Mouse (Mus musculus): Measurements from ENCODE around the gene Auts2.

Gene Auts2

DNA sequence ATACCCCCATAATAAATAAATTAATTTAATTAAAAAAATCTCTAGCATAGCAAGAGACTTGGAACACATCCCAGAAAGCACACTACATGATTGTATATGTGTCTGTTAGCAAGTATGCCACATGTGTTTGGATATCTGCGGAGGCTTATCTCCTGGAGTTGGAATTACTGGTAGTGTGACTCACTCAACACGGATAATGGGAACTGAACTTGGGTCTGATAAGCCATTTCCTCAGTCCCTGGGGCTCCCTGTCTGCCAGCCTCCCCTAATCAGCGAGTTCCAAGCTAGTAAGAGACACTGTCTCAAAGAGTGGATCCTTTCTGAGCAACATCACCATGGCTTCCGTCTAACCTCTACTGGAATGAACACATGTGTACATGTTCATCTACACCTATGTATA lies 1056.6 kb downstream of the Auts2 start:
- no peak for DNase-seq

DNA sequence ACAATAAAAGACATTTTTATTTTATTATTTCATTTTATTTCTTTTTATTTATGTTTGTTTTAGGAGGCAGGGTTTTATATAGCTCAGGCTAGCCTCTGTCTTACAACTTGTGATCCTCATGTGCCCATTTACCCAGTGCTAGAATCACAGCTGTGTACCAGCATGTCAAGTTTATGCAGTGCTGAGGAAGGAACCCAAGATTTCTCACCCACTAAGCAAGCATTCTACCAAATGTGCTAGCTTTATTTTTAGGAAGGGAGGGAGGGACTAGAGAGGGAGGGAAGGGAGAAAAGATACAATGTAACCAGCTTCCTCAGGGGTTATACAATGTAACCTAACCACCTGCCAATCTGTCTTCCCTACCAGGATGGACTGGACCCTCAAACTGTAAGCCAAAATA lies 1067.9 kb downstream of the Auts2 start:
- DNase-seq, result no peak

DNA sequence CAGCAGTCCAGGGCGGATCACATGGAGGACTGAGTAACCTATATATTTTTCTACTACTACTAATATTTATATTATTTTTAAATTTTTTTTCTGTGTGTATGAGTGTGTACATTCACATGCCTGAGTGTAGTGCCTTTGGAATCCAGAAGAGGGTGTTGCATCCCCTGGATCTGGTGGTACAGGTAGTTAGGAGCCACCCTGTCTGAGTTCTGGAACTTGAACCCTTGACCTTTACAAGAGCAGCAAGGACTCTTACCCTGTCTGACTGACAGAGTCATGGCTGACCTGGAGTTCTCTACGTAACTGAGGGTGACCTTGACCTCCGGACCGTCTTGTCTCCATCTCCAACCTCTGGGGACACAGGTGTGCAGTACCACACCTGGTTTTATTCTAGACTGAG lies 1074.5 kb downstream of the Auts2 start:
- DNase-seq, result no peak

DNA sequence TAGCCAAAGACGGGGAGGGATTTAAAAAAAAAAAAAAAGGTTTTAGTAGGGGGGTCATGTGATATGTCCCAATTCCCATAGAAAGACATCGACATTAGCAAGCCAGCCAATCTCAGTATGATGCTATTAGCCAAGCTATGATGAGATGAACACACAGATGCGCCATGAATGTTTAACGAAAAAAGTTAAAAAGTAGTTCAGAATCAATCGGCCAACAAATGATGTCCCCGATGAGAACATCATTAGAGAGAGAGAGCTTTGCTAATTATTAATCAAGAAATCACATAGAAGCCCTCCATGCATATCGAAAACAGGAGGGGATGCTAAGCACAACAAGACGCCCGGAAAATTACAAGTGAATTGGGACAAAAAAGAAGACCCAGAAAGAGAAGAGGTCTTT lies 1077.0 kb downstream of the Auts2 start:
- DNase-seq, result no peak

DNA sequence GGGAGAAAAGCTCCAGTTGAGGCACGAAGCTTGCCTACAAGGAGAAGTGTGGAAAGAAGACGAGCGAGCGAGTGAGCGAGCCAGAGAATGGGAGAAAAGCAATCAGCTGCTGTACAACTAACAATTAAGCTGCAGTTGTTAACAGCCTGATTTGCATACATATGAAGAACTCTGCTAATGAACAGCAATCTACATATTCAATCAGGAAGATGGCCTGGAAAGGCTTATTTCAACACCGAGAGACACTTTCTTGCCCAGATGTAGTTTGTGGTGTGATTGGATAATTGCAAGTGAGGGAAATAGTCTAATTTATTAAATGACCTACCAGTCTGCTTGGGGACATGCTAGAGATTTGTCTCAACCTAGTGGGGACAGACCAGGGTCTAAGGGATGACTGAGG lies 1079.7 kb downstream of the Auts2 start:
- no peak for DNase-seq

DNA sequence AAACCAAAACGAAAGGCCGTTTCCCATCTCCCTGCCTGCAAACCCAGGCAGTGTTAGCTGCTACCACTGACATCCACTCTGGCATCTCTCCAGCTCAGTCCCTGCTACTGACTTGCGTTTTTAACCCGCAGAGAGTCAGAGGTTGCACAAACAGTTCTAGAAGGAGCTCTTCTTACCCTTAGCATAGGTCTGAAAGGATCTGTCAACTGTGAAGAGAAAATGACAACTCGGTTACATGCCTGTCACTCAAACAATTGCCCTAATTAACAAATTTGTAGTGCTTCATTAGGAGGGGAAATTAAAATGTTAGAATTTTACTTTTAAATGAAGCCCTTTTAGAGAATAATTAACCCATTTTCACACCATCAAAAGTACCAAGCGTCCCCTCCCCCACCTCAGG lies 1083.2 kb downstream of the Auts2 start:
- no peak for DNase-seq

DNA sequence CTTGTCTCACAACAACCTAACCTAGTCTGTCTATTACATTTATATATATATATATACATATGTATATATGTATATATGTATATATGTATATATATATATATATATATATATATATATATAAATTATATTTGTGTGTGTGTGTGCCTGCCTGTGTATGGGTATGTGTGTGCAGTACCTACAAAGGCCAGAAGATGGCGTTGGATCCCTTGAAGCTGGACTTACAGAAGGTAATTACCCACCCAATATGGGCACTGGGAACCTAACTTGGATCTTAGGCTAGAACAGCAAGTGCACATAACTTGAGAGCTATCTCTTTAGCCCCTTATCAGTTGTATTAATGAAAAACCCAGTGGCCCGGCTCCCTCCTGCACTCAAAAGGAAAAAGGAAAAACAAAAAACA lies 1083.6 kb downstream of the Auts2 start:
- DNase-seq, result no peak

DNA sequence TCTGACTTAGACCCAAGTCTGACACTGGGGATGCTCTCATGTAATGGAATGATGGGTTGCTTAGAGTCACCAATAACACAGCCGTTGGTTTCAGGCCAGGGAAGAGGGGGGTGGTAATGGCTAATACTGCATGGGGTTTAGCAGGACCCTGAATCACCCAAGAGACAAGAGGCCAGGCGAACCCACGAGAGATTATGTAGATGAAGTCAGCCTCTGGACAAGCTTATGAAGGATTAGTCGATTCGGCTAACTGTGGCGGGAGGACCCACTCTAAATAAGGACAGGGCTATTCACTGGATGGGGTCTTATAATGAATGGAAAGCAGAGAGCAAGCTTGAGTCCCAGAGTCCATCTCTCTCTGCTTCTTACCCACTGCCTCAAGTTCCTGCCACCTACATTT lies 1084.4 kb downstream of the Auts2 start:
- no peak for DNase-seq

DNA sequence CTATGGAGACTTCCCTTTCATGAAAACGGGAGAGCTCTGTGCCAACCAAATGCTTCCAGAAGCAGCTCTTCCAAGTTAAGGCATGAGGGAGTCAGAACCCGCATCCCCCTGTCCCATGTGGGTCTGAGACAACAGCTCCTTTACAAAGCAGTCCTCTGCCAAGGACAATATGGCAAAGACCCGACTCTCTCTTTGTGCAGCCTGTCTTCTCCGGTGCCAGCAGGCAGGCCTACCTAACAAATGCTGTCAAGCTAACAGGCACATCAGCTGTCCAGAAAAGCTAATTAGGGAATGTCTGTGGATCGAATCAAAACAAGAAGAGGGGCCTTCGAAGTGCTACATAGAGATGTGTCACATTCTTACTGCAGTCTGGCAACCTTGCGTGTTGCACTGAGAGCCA lies 1085.1 kb downstream of the Auts2 start:
- no peak for DNase-seq

DNA sequence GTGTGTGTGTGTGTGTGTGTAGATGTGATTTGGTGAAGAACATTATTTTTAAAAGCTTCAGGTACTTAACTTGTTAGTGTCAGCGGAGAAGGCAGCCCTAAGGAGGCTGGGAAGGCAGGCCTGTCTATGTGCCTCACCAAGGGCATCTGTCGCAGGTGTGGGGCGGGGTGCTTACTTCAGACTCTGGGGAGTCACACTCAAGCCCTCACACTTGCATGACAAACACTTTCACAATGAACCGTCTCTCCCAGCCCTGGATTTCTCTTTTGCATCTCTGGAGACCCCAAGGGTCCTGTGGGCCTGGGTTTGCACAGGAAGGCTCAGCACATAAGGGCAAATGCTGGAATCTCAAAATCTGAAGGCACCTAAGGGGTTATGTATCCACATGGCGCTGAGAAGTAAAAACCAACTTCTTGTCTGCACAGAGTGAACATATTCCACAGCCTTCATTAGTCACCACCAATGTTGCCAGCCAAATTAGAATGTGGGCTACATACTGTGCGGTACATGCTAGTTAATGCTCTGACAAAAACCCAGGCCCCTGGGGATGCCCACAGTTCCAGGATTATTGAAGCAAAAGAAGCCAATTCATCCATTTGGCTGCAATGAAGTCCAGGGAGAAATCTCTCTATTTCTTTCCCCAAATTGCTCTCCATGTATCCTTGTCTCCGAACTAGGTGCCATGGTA lies 1093.8 kb downstream of the Auts2 start:
- DNase-seq, result no peak

DNA sequence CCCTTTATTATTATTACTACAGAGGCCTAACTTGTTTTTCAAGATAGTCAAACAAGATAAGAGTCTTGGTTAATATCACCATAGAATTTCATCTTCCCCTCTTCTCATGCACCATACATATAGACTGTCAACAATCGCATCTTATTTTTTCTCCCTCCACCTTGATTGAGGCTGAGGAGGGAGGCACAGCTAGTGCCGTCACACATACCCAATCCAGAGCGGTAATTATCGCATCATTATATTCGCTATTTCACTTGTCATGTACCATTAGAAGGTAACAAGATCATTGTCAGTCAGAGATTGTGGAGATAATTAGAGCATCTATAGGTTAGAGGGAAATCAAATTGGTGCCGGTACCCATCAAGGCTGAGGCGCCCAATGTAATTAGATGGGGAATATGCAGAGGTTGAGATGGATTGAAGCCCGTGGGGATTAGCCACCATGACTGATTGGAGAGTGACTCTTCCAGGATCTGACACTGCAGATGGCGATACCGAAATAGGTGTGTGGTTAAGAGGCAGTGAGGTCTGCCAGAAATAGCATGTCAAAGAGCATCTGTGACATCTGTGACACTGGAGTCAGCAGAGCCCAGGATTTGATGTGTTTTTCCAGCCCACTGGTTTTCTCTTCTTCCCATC lies 1107.8 kb downstream of the Auts2 start:
- no peak for DNase-seq

DNA sequence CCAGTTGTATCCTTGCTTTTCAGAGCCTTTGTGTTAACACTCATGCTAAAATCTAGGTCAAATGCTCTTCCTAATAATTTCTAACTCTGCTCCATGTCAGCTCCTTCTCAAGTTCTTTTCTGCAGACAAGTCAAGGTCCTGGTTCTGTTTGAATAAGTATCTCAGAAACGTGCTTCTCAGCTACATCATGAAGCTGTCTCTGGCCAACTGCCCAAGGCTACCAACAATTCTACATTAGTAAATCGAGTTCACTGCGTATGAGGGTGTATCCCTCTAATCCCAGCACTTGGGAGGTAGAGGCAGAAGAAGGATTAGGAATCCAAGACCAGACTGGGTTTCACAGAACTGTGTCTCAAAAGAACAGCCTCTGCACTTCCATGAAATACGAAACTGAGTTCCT lies 1109.9 kb downstream of the Auts2 start:
- DNase-seq, result no peak

DNA sequence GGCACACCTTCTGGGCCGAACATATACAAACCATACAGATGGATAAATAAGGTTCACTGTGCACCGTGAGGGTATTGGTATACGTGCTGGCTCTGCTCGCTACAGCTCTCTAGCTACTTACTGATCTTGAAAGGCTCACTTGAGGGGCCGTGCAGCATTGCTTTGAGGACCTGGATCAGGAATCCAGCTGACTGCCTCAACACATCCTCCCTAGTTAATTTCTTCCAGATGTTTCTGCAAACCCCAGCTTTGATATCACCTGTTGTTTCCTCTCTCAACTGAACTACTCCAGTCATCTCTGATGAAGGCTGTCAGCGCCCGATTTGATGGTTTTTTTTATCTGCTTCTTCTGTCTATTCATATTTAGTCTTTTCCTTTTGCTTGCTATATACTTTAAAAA lies 1111.2 kb downstream of the Auts2 start:
- DNase-seq, result no peak

DNA sequence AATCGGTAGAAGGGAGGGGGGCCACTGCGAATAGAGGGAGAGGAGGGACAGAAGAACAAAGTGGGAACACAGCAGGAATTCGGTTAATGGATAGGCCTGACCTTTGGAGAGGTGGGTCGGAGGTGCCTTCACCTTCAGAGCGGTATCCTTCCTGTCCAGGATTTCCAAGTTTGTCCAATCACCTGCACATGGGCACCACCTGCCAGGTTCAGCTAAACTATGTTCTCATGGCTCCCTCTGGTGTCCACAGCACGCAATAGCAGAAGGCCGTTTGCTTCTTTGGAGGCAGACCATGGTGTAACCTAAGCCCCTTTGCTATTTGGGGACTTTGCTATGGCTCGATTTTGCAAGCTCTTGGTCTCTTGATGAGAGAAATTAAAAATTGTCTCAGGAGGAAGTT lies 1113.0 kb downstream of the Auts2 start:
- DNase-seq, result peak; percentile 77

DNA sequence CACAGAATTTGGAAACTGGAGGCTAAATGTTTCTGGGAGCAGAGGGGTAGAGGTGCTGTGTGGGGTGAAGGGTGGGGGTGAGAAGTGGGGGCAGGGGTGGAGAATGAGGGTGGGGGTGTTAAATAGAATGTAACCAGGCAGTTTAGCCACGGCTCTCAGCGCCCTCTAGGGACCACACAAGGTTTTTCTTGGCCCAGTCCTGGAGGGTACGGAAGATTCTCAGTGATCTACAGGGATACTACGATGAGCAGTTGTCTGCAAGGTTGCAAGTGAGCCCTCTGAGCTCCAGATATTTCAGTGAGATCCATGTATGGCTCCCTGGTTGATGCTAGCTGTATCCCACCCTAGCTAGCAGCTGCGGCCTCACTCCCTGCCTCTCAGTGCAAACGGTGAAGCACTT lies 1113.6 kb downstream of the Auts2 start:
- DNase-seq, result no peak

DNA sequence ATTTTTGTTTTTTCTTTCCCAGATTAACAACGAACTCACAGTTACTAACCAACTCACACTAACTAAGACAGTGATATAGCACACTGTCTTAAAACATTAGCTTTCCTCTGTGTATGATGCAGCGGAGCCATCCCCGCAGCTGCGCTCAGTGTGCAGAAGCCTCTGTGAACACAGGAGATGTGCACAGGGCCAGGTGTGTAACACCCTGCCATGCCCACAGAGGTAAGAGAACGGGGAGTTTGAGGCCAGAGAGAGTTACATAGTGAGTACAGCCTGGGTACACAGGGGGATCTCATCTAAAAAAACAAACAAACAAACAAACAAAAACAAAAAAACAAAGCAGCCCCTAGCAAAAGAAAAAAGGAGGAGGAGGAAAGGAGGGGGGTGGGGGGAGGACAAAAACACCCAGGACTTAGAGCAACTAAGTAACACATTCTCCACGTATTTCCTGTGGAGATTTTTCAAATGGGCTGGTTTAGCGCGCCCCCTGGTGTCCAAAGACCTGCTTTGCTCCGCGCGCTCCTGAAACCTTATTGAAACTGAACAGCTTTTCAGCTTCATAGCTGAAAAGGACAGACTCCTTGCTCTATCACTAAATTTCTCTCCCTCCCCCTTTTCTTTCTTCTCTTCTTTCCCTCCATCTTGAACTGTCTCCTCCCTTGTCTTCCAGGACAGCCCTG lies 1115.3 kb downstream of the Auts2 start:
- DNase-seq, result peak; percentile 75

DNA sequence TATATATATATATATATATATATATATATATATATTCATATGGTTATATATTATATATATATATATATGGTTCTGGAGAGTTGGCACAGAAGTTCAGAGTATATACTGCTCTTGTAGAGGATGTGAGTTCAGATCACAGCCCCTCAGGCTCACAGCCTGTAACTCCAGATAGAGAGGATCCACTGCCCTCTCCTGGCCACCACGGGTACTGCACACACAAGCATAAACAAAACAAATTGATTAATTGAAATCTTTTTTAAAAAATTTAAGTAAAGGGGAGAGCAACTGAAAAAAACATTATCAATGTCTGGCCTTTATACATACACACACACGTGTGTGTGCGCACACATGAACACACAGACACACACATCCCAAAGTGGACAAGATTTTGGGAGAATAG lies 1120.4 kb downstream of the Auts2 start:
- no peak for DNase-seq

DNA sequence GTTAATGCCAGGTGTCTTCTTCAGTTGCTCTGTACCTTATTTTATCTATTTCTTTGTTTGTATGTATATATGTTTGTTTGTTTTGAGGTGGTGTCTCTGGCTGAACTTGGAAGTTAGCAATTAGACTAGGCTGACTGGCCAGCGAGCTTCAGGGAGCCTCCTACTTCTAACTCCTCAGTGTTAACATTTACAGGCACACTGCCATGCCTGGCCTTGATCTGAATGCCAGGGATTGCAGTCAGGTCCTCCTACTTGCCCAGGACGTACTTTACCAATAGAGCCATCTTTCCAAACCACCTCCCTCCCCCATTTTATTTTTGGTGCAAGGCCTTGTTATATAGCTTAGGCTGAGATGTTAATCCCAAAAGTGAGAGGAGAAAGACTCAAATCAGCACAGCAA lies 1122.7 kb downstream of the Auts2 start:
- DNase-seq, result no peak

DNA sequence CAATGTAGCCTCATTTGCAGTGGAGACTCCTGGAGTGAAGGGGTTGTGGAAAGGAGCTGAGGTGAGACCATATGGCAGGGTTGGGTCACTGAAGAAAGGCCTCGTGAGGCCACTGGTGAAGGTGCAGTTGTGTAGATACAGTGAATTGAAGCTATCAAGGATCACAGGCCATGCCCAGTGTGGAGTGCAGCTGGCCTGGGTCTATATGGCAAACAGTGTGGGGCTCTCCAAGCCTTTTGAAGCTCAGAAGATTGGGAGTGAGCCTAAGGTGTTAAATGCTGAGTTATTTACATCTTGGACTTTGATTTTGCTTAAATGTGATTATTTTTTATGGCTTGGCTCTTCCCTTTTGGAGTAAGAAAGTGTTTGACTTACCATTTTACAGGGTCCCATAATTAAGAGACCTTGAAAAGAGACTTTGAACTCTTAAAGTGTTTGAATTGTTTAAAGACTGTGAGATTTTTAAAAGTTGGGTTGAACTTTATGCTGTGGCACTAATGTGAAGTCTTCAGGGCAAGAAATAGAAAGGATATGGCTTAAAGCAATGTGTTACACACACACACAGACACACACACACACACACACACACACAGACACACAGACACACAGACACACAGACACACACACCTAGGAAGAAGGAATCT lies 1127.1 kb downstream of the Auts2 start:
- no peak for DNase-seq

DNA sequence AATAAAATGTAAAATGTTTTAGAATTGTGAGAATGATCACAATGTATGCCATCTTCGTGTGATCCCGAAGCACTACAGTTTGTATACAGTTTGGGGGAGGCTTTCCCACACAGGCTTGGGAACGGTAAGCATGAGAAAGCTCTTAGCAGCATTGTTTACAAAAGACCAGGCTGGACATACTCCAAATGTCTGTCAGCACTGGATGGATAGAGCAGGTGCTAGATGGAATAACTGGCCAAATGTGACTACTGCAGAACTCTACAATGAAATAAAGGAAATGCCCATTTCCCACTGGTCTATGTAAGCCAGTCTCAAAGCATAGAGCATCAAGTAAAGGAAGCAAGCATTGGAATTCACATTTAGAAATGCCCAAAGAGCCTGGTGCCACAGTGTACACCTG lies 1144.9 kb downstream of the Auts2 start:
- DNase-seq, result no peak

DNA sequence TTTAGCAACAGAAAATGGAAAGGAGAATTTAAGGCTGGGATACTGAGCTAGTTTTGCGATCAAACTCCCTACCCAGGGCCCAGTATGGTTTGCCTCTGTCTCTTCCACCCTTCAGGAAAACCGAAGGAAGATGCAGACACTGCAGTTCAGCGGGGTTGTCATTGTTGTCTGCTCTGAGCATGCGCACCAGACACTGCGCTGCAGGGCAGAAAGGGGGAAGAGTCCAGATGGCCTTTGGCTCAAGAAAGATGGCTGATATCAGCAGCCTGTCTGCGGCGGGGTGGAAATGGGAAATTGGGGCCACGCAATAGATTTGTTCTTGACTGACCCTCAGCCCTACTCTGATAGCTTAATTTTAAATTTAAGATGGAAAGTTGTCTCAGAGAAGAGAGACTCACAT lies 1147.4 kb downstream of the Auts2 start:
- peak; percentile 31 for DNase-seq

All from cerebellum, adult 11 months (tissue).